Mouse (Mus musculus) liver, adult (tissue): ENCODE measurements around the gene Hapln4.
A peak's percentile ranks its signal among the peaks of the same experiment; 100 is the strongest.

ENCODE experiments used
- GATA4 ChIP-seq: IDR thresholded peaks from 2 replicates; pipeline ENCODE4 v1.6.1; 2014; ENCODE audit warnings: mild to moderate bottlenecking, low read length; ENCODE audit not compliant: insufficient replicate concordance

Gene Hapln4

DNA sequence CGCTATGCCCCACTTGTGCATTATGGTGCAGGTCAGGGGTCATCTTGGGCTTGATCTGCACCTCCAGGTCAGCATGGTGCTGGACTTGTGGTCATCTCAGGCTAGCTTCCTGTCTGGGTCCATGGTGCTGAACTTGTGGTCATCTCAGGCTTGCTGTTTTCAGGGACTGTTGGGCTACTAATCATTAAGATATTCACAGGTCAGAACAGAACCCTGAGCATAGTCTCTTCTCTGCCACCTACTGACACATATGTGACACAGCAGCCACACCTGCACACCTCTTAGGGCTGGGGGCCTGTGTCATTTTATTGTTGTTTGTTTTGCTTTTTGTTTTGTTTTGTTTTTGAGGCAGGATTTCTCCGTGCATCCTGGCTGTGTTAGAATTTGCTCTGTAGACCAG is 39.6 kb downstream of the Hapln4 start:
- no peak for TF ChIP-seq GATA4

DNA sequence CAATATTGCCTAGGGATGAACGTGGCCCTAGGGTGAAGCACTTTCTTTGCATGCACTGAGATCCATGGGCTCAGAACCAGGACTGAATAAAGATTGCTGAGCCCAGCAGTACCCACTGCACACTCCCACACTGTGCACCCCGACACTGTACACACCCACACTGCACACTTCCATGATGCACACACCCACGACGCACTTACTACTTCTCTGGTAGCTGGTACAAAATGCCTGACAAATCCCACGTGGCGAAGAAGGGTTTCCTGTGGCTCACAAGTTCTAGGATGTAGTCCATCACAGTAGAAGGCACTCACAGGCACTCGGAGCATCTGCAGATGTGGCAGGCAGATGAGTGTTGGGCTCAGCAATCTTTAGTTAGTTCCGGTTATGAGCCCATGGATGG is 41.7 kb downstream of the Hapln4 start:
- no peak for TF ChIP-seq GATA4

DNA sequence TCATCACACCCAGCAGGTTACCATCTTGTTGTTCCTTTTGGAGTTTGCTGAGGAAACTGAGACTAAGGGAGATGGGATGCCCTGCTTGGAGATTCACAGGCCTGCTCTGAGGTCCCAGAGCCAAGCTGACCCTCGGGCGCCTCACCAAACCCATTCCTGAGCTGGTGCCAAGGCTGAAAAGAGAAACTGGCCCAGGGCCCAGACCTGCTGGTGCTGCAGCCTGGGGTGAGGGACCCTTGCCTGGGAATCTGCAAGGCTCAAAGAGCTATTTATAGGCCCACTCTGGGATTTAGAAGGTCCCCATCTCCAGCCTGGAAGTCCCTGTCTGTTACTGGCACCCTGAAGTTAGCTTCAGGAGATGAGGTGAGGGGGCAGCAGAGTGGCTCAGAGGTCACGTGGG is 45.2 kb downstream of the Hapln4 start:
- no peak for TF ChIP-seq GATA4

DNA sequence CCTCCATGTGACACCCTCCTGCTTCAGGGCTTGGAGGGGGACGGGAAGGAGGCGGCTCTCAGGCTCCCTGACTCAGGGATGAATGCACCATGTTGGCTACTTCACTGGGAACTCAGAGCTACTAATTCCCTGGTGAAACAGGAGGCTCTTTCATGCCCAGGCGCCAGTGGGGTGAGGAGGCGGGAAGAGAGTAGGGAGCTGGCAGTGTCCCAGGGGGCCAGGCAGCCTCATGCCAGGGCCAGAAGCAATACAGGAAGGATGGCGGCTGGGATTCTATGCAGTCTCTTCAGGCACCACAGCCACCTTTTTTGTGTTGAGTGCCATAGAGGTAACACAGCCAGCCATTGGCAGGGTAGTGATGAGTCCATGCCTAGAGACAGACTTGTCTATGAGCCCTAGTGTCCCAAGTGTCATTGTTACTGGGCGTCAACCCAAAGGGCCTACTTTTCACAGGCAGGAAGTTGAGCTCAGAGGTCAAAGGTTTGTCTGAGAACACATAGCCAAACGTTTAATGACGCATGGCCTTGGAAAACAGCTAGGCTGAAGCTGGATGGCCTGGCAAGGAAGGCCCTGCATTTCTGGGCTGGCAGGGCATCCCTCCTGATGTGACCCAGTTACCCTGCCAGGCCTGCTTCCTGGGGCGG is 46.2 kb downstream of the Hapln4 start:
- no peak for TF ChIP-seq GATA4

DNA sequence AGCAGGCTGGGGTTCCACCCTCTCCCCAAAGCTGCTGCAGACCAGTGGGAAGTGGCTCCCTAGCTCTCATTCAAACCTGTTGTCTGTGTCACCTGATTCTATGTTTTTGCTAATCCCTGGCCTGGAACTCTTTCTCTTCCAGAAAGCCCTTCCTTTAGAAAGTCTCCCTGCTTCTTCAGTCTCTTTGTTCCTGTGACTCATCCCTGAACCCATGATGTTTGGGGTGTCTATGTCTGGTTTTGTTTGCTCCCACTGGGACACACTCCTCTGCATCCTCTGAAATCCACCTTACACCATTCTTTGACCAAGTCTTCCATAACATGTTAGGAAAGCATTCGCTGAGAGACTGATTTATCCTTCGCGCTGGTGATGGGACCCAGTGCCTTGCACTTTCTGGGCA is 46.8 kb downstream of the Hapln4 start:
- TF ChIP-seq GATA4, result no peak

DNA sequence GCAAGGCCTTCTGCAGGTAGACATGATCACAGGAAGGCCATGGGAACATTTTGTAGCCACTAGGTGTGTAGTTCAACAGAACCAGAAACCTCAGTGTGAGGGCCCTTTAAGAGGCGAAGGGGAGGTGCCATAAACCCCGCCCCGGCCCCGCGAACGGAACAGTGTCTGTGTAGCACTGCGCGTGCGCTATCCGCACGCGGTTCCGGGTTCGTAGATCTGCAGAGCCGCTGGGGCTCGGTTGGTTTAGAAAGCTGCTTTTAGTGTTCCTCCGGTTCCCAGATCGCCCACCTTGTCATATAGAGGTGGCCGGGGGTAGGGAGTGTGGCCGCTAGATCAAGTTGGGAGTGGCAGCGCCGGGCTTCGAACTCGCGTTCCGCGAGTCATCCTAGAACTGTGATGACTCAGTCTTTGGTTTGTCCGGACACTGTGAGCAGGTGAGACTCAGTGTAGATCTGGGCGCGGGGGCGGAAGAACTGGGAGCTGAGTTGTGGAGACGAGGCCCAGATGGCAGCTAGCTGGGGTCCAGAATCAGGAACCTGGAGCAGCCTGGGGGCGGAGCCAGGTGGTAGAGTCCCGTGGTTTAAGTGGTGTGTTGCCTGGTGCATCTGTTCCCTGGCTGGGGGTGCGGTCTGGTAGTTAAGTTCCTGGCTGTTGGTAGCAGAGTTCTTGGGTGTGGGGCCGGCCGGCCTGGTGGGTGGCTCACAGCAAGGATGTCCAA is 48.1 kb downstream of the Hapln4 start, which contains the start of gene Nr2c2ap:
Gene Nr2c2ap (plus strand): TSS at position 168 of the 718 bp plus-strand sequence.
- peak; percentile 10; the same call in 1 of the 2 replicates for TF ChIP-seq GATA4

DNA sequence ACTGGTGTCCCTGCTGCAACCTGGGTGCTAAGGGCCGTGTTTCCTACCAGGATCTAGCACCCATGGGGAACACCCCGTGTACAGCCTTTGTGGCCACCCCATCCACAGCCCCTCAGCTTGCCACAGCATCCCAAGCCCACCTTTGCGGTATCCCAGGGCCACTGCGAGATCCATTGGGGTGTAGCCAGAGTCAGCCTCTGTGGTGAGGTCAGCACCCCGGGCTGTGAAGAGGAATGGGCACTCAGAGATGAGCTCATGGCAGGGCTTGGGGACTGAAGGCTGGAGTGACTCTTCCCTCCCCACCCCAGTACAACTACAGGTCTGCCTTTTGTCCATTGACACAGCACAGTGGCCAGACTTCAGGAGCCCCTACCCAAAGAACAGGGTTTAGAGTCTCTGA is 50.8 kb downstream of the Hapln4 start:
- TF ChIP-seq GATA4, result no peak

DNA sequence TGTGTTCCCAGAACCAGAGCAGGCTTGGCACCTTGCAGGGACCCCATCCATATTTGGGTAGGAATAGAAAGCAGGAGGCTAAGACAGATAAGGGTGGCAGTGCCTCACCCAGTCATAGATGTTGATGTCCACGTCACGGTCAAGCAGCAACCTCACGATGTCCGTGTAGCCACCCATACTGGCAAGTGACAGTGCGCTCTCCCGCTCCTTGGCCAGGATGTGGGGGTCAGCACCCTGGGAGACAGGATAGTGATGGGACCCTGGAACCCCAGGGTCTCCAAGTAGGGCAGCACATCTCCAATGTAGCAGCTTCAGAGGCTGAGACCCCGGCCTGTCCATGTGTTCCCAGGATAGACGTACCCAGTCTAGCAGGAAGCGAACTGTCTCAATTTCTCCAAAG is 51.7 kb downstream of the Hapln4 start:
- TF ChIP-seq GATA4, result no peak

DNA sequence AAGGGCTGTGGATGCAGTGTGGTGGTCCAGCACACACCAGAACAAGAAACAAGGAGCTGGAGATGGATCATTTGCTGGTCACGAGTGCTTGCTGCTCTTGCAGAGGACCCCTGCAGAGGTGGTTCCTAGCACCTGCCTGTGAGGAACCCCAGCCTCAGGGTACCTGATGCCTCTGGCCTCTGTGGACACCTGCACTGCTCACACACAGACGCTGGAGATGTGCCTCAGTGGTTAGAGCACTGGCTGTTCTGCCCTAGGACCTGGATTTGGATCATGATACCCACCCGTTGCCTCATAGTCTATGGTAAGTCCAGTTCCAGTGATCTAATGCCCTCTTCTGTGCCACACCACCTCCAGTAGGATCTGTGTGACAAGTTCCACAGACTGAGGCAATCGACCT is 53.3 kb downstream of the Hapln4 start:
- TF ChIP-seq GATA4, result no peak

DNA sequence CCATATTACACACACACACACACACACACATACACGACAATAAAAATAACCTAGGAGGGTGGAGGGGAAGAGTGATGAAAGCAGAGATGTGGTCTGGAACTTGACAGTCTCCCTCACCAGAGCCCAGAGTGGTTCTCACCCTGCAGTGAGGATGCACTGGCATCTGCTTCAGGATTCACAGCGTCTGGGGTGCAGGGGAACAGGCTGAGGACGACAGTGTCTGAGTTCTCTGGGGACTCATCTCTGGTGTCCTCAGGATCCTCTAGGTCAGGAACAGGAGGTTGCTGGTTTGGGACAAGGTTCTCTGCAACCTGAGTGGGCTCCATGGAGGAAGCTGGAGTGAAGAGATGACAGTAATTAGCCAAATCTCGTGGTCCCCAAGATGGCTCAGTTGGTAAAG is 54.6 kb downstream of the Hapln4 start:
- TF ChIP-seq GATA4, result no peak

DNA sequence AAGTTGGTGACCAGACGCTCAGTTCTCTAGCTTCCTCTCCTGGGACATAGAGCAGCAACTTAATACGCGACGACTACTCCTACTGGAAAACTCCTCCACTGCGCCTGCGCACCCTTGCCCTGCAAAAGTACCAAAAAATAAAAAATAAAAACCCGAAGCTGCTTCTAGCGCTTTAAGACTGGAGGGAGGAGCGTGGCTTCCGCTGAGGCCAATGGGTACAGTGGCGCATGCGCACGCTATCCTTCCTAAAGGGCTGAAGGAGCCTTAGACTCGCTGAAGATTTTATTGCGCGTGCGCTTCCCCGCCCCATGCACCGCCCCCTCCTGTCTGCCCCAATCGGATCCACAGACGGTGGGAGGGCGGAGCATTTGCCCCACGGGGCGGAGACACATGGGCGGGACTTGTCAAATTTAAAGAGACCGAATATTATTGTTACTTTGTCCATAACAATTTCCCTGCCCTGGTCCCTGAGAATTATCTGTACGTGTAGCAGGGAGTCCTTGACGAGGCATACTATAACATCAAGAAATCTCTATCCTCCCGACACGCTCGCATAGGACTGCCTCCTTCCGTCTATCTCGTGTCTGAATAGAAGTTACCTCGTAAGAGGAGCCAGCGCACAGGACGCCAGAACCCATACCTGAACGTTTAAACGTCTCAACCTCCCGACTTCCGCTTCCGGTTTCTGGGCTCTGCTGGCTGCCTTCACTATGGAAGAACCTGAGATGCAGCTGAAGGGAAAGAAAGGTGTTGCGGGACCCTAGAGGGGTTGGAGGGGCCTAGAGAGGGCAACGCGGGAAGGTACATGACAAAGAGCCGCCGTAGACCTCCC is 56.0 kb downstream of the Hapln4 start, which contains the start of the genes Rfxank, Borcs8 and Mef2b:
Gene Rfxank (minus strand): TSS at position 129 of the 832 bp plus-strand sequence.
Gene Borcs8 (plus strand): TSS at position 474 of the 832 bp plus-strand sequence.
Gene Mef2b (plus strand): TSS at position 686 of the 832 bp plus-strand sequence.
- no peak for TF ChIP-seq GATA4

DNA sequence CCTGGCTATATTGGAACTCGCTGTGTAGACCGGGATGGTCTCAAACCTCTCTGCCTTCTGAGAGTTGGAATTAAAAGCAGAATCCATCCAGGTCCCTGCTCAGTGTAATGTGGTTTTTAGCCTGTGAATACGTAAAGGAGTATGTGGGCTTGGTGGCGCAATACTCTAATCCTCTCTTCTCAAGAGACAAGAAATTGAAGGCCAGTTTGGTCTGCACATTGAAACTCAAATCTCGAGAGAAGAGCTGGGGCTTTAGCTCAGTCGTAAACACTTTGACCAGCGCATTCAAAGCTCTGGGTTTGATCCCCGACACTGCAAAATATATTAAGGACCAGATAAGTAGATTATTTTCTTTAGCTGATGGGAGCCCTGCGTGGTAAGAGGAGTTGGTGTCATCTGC is 56.7 kb downstream of the Hapln4 start:
- TF ChIP-seq GATA4, result no peak
